Mouse (Mus musculus) common myeloid progenitor, adult 5-6 weeks (primary cell): Measurements from ENCODE around the gene Cmtr1. TPM values are rescaled to one million over a fixed set of nuclear protein-coding genes. Genes with fewer than 3 reads are reported as not detected.
"Not testable (repeated sequence)": the region's sequence is repeated elsewhere in the genome, so short reads cannot be mapped to it uniquely, and the experiment has no call there.

Experiments used
- ATAC-seq: replicated peaks from 2 replicates; pipeline ENCODE4 v1.8.0; 2016; ENCODE audit warnings: low read depth, mild to moderate bottlenecking, moderate TSS enrichment, inconsistent platforms; ENCODE audit not compliant: poor library complexity, severe bottlenecking
- total RNA-seq: library from RNA; stranded (forward); fragments of 200-1000, 187-1606 nt; gene quantifications from 2 replicates; pipeline ENCODE4 v1.2.3, GENCODE M21; 2017

Cmtr1 gene
- 150 and 172 TPM in 2 replicates for total RNA-seq

- ATAC-seq = peak; percentile 93
Measured at GRCm38 (mm10) chr17:29660076-29660761, at the start of gene Cmtr1. Cmtr1 (plus strand) TSS chr17:29660595.

GRCm38 (mm10) chr17:29613453-29613852 lies 46.9 kb upstream of the Cmtr1 start:
- not testable (repeated sequence) for ATAC-seq

- peak; percentile 91 for ATAC-seq
Measured at GRCm38 (mm10) chr17:29614115-29615023, 46.0 kb upstream of the Cmtr1 start, which contains the start of the genes Rnf8 and Gm28043. Rnf8 (plus strand) TSS chr17:29614790. Gm28043 (plus strand) TSS chr17:29614876.

- no peak for ATAC-seq
Measured at GRCm38 (mm10) chr17:29615024-29615551, 45.3 kb upstream of the Cmtr1 start.

GRCm38 (mm10) chr17:29615616-29616015 lies 44.8 kb upstream of the Cmtr1 start:
- no peak for ATAC-seq

- ATAC-seq = no peak
Measured at GRCm38 (mm10) chr17:29619231-29619630, 41.2 kb upstream of the Cmtr1 start.

- ATAC-seq = no peak
Measured at GRCm38 (mm10) chr17:29623488-29623887, 36.9 kb upstream of the Cmtr1 start.

GRCm38 (mm10) chr17:29627285-29627684 lies 33.1 kb upstream of the Cmtr1 start:
- no peak for ATAC-seq

- no peak for ATAC-seq
Measured at GRCm38 (mm10) chr17:29628946-29629345, 31.4 kb upstream of the Cmtr1 start.

GRCm38 (mm10) chr17:29629620-29630019 lies 30.8 kb upstream of the Cmtr1 start:
- no peak for ATAC-seq

GRCm38 (mm10) chr17:29632312-29632711 lies 28.1 kb upstream of the Cmtr1 start:
- ATAC-seq = no peak

GRCm38 (mm10) chr17:29635492-29635891 lies 24.9 kb upstream of the Cmtr1 start:
- no peak for ATAC-seq

GRCm38 (mm10) chr17:29636118-29636517 lies 24.3 kb upstream of the Cmtr1 start:
- ATAC-seq = peak; percentile 46

- ATAC-seq = no peak
Measured at GRCm38 (mm10) chr17:29637377-29637776, 23.0 kb upstream of the Cmtr1 start.

GRCm38 (mm10) chr17:29637895-29638294 lies 22.5 kb upstream of the Cmtr1 start:
- peak; percentile 91 for ATAC-seq

- ATAC-seq = no peak
Measured at GRCm38 (mm10) chr17:29640971-29641370, 19.4 kb upstream of the Cmtr1 start.

GRCm38 (mm10) chr17:29642219-29642618 lies 18.2 kb upstream of the Cmtr1 start:
- ATAC-seq = no peak

- no peak for ATAC-seq
Measured at GRCm38 (mm10) chr17:29658249-29658648, 2.1 kb upstream of the Cmtr1 start.

GRCm38 (mm10) chr17:29660762-29661391 lies 482 bp downstream of the Cmtr1 start:
- peak; percentile 30 for ATAC-seq

GRCm38 (mm10) chr17:29662145-29662544 lies 1.8 kb downstream of the Cmtr1 start:
- ATAC-seq = no peak
